Mouse (Mus musculus): Measurements from ENCODE around the gene Ak1.

Ak1 gene

DNA sequence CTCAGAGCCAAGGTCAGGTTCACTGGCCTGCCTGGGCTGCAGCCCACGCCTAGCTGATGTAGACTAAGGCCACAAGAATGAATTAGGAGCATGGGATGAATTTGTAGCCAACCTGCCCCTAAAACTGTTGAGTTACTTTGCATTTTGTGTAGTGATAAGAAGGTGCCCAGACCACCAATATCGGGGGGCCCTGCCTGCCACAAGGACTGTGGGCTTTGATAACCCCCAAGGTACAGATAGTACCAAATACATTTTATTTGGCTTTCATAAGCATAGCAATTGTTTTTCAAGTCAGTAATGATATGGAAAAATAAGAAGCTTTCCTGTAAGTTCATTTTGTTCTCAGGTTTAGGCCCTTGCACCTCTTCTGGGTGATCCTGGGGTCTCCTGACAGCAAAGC, 37.3 kb downstream of the Ak1 start:
- DNase-seq: no peak

DNA sequence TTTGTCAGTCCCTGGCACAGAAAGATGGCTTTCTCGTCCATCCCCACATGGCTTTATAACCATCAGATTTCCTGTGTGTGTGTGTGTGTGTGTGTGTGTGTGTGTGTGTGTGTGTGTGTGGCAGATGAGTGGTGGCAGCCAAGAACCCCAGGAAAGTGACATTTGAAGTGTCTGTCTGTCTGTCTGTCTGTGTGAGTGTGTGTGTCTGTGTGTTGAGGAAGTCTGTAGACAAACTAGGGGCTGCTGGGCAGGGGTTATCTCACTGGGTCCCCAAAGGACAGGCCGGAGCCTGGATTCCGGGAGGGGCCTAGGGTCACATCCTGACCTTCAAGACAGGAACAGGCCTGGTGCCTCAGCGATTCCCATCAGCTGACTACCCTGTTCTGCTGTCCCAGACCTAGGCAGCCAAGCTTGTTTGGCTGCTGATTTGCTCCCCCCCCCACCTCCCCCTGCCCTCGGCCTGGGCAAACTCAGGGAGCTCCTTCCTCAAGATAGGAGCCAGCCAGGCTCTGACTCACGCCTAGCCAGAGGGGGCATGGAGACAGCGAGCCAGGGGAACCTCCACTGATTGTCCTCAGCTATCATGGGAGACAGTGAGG, 40.0 kb downstream of the Ak1 start:
- DNase-seq: peak; percentile 83

DNA sequence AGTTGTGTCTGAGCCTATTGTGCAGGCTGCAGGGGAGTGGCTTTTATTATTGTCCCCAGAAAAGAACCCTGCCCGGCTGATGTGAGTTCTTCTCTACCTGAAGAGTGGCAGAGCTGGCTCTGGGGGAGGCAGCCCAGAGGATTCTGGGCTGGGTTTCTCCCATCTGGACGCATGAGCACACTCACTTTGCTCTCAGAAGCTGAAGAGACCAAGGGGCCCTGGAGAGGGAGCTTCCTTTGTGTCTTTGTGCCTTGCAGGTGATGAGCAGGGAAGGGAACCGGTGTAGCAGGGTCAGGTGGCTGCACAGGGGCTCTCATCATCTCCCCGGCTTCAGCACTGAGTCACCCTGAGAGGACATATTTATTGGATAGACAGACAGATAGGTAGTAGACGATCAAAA, 40.7 kb downstream of the Ak1 start:
- no peak for DNase-seq

GRCm38 (mm10) chr2:32665345-32665744, 43.8 kb downstream of the Ak1 start:
- DNase-seq: no peak

GRCm38 (mm10) chr2:32665853-32666252, 44.3 kb downstream of the Ak1 start:
- DNase-seq: no peak

GRCm38 (mm10) chr2:32667775-32668174, 46.2 kb downstream of the Ak1 start:
- DNase-seq: no peak

GRCm38 (mm10) chr2:32668176-32668575, 46.6 kb downstream of the Ak1 start:
- no peak for DNase-seq

DNA sequence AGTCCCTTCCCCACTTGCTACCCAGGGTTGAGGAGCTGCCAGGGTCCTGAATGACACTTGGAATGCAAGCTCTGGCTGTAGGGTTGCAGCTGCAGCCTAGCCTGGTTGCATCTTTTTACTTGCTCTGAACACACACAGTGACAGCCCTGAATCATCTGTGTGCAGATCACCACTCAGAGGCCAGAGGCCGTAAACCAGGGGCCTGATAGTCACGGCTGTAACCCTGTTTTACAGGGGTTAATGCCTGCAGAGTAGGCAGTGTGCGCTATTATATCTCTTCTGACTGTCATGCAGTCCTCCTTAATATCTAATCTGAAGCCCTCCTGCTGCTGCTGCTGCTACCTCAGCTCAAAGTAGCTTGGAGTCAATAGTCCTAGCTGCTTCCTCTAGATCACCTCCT, 48.3 kb downstream of the Ak1 start:
- DNase-seq: no peak

GRCm38 (mm10) chr2:32671147-32671546, 49.6 kb downstream of the Ak1 start:
- no peak for DNase-seq

DNA sequence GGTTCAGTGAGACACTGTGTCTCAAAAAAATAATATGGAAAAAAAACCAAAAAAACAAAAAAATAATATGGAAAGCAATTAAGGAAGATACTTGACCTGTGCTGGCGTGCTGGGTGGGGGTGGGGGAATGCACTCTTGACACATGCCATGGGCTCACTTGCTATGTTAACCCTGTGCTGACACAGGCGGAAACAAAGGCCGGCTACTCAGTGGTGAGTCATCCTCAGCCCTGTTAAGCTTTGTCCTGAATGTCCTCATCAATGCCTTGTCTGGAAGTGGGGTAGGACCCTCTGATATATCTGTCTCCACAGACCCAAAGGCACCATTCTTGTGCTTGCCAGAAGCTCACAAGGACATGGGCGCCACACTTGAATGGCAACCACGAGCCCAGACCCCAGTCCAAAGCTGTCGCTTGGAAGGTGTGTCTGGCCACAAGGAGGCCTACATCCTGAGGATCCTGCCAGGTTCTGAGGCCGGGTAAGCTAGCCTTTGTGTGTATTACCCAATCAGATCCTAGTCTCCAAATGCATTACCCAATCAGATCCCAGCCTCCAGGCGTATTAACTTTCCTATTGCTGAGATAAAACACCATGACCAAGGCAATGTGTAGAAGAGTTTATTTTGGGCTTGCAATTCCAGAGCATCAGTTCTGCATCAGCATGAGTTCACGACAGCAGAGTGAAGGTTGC, 50.5 kb downstream of the Ak1 start:
- DNase-seq: no peak

DNA sequence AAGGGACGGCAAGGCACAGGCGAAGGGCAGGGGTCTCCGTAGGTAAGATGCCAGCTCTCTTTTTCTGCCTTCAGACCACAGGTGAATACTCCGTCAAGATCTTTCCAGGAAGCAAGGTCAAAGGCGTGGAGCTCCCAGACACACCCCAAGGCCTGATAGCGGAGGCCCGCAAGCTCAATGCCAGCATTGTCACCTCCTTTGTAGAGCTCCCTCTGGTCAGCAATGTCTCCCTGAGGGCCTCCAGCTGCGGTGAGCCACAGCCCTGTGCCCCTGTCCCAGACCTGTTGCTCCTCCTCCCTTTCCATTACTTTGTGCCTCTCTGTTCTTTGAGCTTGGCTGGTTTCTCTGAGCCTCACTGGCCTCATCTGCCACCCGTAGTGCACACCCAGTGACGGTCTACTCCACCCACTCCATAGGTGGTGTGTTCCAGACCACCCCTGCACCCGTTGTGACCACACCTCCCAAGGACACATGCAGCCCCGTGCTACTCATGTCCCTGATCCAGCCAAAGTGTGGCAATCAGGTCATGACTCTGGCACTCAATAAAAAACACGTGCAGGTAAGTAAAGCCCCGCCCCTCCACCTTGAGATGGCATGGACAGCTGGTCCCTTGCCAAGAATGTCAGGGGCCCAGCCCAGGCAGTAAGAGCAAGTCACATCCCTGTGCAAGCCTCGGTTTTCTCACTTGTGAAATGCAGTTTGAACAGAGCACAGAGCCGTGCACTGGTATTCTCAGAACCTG, 51.8 kb downstream of the Ak1 start:
- no peak for DNase-seq

DNA sequence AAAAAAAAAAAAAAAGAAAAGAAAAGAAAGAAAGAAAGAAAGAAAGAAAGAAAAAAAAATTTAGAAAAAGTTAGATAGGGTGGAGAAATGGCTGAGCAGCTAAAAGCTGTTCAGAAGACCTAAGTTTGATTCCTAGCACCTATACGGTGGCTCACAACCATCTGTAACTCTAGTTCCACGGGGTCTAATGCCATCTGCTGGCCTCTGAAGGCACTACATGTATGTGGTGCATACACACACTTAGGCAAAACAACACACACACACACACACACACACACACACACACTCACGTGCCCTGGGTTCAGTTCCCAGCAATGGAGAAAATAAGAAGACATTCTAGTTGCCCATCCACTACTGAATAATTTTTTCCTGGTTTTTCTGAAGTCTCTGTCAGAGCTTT, 55.3 kb downstream of the Ak1 start:
- no peak for DNase-seq

DNA sequence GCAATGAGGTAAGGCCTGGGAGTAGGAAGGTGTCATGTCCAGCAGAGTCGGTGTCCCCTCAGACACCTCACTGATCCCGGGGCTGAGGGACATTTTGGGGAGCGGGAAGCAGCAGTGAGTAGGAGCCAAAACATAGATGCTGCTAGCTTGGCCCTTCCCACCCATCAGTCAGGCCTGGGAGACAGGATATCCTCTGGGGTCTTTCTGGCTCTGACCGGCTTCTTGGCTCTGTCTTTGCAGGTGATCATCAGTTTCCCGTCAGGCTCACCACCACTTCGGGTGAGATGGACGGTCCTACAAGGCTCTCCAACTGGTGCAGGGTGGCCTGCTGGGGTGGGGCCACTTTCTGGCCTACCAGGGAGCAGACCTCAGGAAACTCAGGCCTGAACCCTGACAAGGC, 56.1 kb downstream of the Ak1 start:
- no peak for DNase-seq

- no peak for DNase-seq
Measured at GRCm38 (mm10) chr2:32680051-32680451, 58.5 kb downstream of the Ak1 start.

DNA sequence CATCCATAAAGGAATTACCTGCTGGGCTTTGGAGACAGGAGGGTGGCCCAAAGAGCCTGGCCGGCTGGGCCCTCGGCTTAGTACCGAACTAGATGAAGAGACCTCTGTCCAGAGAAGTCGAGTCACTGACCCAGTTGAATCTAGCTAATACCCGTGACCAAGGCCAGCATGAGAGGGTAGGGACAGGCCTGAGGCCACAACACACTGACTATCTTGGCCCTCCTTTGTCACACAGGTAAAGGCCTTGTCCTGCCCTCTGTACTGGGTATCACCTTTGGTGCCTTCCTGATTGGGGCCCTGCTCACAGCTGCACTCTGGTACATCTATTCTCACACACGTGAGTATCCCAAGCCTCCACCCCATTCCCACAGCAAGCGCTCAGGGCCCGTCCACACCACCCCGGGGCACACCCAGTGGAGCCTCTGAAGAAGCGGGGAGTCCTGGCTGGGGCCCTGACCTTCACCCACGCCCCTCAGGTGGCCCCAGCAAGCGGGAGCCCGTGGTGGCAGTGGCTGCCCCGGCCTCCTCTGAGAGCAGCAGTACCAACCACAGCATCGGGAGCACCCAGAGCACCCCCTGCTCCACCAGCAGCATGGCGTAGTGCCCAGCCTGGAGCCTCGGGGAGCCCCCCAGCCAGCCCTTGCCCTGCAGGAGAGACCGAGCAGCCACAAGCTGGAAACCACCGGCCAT, 59.5 kb downstream of the Ak1 start:
- no peak for DNase-seq

- DNase-seq: no peak
Measured at GRCm38 (mm10) chr2:32681754-32682153, 60.2 kb downstream of the Ak1 start.

- DNase-seq: no peak
Measured at GRCm38 (mm10) chr2:32682721-32683417, 61.3 kb downstream of the Ak1 start.

GRCm38 (mm10) chr2:32683701-32684100, 62.1 kb downstream of the Ak1 start:
- no peak for DNase-seq
